Mouse (Mus musculus): ENCODE results near the gene Kirrel.

DNA sequence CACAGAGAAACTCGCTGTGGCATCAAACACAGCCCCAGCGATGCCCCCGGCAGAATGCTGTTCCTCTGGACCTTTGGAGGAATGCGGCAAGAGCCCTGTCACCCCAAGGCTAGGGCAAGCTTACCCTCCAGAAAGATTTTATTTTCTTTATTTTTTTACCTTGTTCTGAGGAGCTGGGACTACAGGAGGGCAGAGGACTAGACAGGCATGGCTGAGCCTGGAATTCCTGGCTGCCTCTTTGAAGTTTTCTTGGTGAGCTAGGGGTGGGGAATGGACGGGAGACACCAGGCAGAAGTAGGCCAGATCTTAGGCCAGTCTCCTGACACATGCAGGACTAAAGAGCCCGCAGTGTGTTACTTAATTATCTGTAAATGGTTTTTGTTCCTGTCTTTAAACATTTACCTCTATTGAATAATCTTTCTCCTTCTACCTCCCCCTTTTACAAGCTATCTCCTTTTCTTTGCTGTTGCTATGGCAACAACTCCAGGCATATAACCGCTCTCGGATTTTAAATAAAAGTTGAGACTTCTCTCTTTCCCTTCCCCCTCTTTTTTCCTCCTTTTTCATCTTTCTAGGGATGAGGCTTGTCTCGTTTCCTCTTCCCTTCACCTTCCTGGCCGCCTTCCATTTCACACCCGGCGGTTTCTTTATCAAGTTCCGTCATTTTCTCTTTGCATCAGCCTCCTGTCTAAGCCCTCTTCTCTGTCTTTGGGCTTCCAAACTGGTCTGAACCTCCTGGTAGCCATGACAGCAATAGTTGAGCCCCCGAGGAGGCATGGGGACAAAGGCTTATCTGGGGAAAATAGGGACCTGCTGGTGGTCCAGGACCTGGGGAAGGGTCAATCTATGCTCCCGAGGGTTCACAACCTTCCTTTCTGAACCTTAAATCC, 19.9 kb downstream of the Kirrel start:
- no peak for TF ChIP-seq POLR2A (IDR thresholded peaks at IDR 0.05; ENCODE audit: borderline replicate concordance, extremely low read depth, insufficient read depth, insufficient read length, poor library complexity, severe bottlenecking)
- no peak for TF ChIP-seq CTCF (IDR thresholded peaks at IDR 0.05; ENCODE audit: borderline replicate concordance, extremely low read depth, insufficient read depth, insufficient read length)
